Comparison of ENCODE assay signal across 9 mouse cellular contexts in genomic region chr5:149377253-149377652, GRCm38 (mm10). TPM values are rescaled to one million over a fixed set of nuclear protein-coding genes. Genes with fewer than 3 reads are reported as not detected.
A peak's percentile ranks its signal among the peaks of the same experiment; 100 is the strongest.
DNase-seq lines count a peak whose midpoint lies in the region; ATAC-seq and TF ChIP-seq lines count a peak whose summit lies in the region.
"Had no signal": no experiment of that assay in that cellular context is flagged by ENCODE, and none has a peak within 500 bp of the region (broad histone marks: within the 10 kb centered on the region; RNA-seq: fewer than 3 reads in every experiment).

No protein-coding gene starts in this region.

- H3K27ac ChIP-seq in forebrain, embryonic 10.5 days, result peak overlapping the region; percentile 81
- no peak overlapping the region for H3K27ac ChIP-seq in forebrain, postnatal 0 days (ENCODE audit: low read depth, low read length)
- H3K27ac ChIP-seq in kidney, postnatal 0 days, result 0 out of 2 replicates have a peak overlapping the region, but pooled peaks have one; percentile 1
- H3K27ac ChIP-seq in hindbrain, embryonic 14.5 days, result peak overlapping the region; percentile 52

- H3K9me3 ChIP-seq in forebrain, embryonic 10.5 days, result no peaks in the 10 kb centered on the region
- no peaks in the 10 kb centered on the region for H3K9me3 ChIP-seq in forebrain, postnatal 0 days (ENCODE audit: low read length)
- no peaks in the 10 kb centered on the region for H3K9me3 ChIP-seq in kidney, postnatal 0 days (replicated peaks; ENCODE audit: low read length)
- H3K9me3 ChIP-seq in hindbrain, embryonic 14.5 days (ENCODE audit: control insufficient read depth, low read length), result no peaks in the 10 kb centered on the region

- no peak for TF ChIP-seq CTCF in forebrain, postnatal 0 days (IDR thresholded peaks at IDR 0.05; ENCODE audit: low read depth)
- no peak for TF ChIP-seq CTCF in kidney, postnatal 0 days (IDR thresholded peaks at IDR 0.05; ENCODE audit: low read depth)

- H3K4me3 ChIP-seq in forebrain, embryonic 10.5 days, result no peak overlapping the region
- no peak overlapping the region for H3K4me3 ChIP-seq in forebrain, postnatal 0 days (ENCODE audit: low read depth, low read length)
- no peak overlapping the region for H3K4me3 ChIP-seq in kidney, postnatal 0 days (replicated peaks; ENCODE audit: low read depth, low read length)
- no peak overlapping the region for H3K4me3 ChIP-seq in hindbrain, embryonic 14.5 days (replicated peaks; ENCODE audit: low read length)

- WGBS in forebrain, embryonic 10.5 days, result 63% methylated on average over 6 of the region's 6 CpGs
- WGBS in forebrain, postnatal 0 days, result 18% methylated on average over 6 of the region's 6 CpGs
- 9% methylated on average over 6 of the region's 6 CpGs for WGBS in kidney, postnatal 0 days
- WGBS in hindbrain, embryonic 14.5 days, result 18% methylated on average over 6 of the region's 6 CpGs

- H3K36me3 ChIP-seq in forebrain, embryonic 10.5 days (replicated peaks), result no peaks in the 10 kb centered on the region
- H3K36me3 ChIP-seq in forebrain, postnatal 0 days (ENCODE audit: insufficient read depth), result no peaks in the 10 kb centered on the region
- H3K36me3 ChIP-seq in kidney, postnatal 0 days (ENCODE audit: insufficient read depth, low read length), result no peaks in the 10 kb centered on the region
- H3K36me3 ChIP-seq in hindbrain, embryonic 14.5 days (replicated peaks; ENCODE audit: control insufficient read depth, insufficient read depth), result no peaks in the 10 kb centered on the region

- peaks cover 78% of the 10 kb centered on the region for H3K4me1 ChIP-seq in forebrain, embryonic 10.5 days
- H3K4me1 ChIP-seq in forebrain, postnatal 0 days (ENCODE audit: insufficient read depth), result peaks cover 27% of the 10 kb centered on the region
- H3K4me1 ChIP-seq in kidney, postnatal 0 days (replicated peaks; ENCODE audit: insufficient read depth, low read length), result peaks cover 17% of the 10 kb centered on the region
- peaks cover 37% of the 10 kb centered on the region for H3K4me1 ChIP-seq in hindbrain, embryonic 14.5 days (replicated peaks; ENCODE audit: control insufficient read depth, insufficient read depth, low read length)

- no peak overlapping the region for H3K4me2 ChIP-seq in forebrain, postnatal 0 days (ENCODE audit: low read depth)
- H3K4me2 ChIP-seq in kidney, postnatal 0 days (ENCODE audit: low read length), result no peak overlapping the region
- H3K4me2 ChIP-seq in hindbrain, embryonic 14.5 days (replicated peaks), result no peak overlapping the region

- ATAC-seq in forebrain, postnatal 0 days, result no peak
- no peak for ATAC-seq in kidney, postnatal 0 days (replicated peaks; ENCODE audit: low FRiP score, low read depth)
- no peak for ATAC-seq in hindbrain, embryonic 14.5 days (ENCODE audit: low FRiP score)

- H3K27me3 ChIP-seq in forebrain, embryonic 10.5 days (ENCODE audit: poor library complexity, severe bottlenecking), result peaks cover 13% of the 10 kb centered on the region; the same call in 1 of the 2 replicates
- H3K27me3 ChIP-seq in forebrain, postnatal 0 days (ENCODE audit: insufficient read depth, low read length), result no peaks in the 10 kb centered on the region
- no peaks in the 10 kb centered on the region for H3K27me3 ChIP-seq in kidney, postnatal 0 days (ENCODE audit: insufficient read depth, low read length)
- H3K27me3 ChIP-seq in hindbrain, embryonic 14.5 days (ENCODE audit: control insufficient read depth, insufficient read depth, low read length), result no peaks in the 10 kb centered on the region

- H3K9ac ChIP-seq in forebrain, postnatal 0 days, result no peak overlapping the region
- no peak overlapping the region for H3K9ac ChIP-seq in kidney, postnatal 0 days (ENCODE audit: low read depth, low read length)
- no peak overlapping the region for H3K9ac ChIP-seq in hindbrain, embryonic 14.5 days

- DNase-seq in forebrain, embryonic 10.5 days (ENCODE audit: extremely low spot score, low spot score), result no peak
- no peak for DNase-seq in forebrain, postnatal 0 days
- peak; percentile 73 for DNase-seq in kidney, postnatal 0 days (ENCODE audit: low spot score)
- DNase-seq in kidney, adult 9 months, result no peak
- DNase-seq in Muller cell, postnatal 12 days (ENCODE audit: inconsistent ontology term), result peak; percentile 86
- no peak for DNase-seq in hindbrain, embryonic 14.5 days (ENCODE audit: low spot score)
- DNase-seq in frontal cortex, postnatal 14 days (ENCODE audit: low spot score in 2 of 2), result no peak
- DNase-seq in cerebellum, postnatal 36 days, result no peak
- DNase-seq: thymus, adult 18-20 months had no signal

RNA-seq across cellular contexts. Expression of gene Medag, which starts 34.3 kb away (rescaled TPM):
- 0.47 and 0.60 TPM in 2 replicates for polyA plus RNA-seq in forebrain, embryonic 10.5 days (2016; fragmentation: Nextera tagmentation; extraction: Ambion mirVana)
- 1.7 and 2.1 TPM in 2 replicates for total RNA-seq in forebrain, postnatal 0 days (2014; rRNA removed)
- polyA plus RNA-seq in forebrain, postnatal 0 days (2015; fragmentation: Nextera tagmentation; extraction: Ambion mirVana), result 1.1 and 1.8 TPM in 2 replicates
- 0.24 and 0.31 TPM in 2 replicates for polyA plus RNA-seq in kidney, postnatal 0 days (2015; fragmentation: Nextera tagmentation; extraction: Ambion mirVana)
- polyA plus RNA-seq in hindbrain, embryonic 14.5 days (2014; fragmentation: Nextera tagmentation; extraction: Ambion mirVana), result 2.5 and 4.0 TPM in 2 replicates

Comparison
In these comparisons a context has a peak if more than half of its experiments do, and no peak if none do; other contexts are left out.
1. DNase-seq: peak in kidney, postnatal 0 days (single experiment) and Muller cell, postnatal 12 days (single experiment); none in forebrain, embryonic 10.5 days (single experiment), forebrain, postnatal 0 days (single experiment), kidney, adult 9 months (single experiment), hindbrain, embryonic 14.5 days (single experiment), frontal cortex, postnatal 14 days (0 of 2) and cerebellum, postnatal 36 days (0 of 2).